Mouse (Mus musculus): ENCODE data around the gene Aldh3b2. TPM values are rescaled to one million over a fixed set of nuclear protein-coding genes. Genes with fewer than 3 reads are reported as not detected.
"Not testable (repeated sequence)": the region's sequence is repeated elsewhere in the genome, so short reads cannot be mapped to it uniquely, and the experiment has no call there.

Aldh3b2 gene
- polyA plus RNA-seq, 1 experiment from 2014 or later: 0.70 TPM

DNA sequence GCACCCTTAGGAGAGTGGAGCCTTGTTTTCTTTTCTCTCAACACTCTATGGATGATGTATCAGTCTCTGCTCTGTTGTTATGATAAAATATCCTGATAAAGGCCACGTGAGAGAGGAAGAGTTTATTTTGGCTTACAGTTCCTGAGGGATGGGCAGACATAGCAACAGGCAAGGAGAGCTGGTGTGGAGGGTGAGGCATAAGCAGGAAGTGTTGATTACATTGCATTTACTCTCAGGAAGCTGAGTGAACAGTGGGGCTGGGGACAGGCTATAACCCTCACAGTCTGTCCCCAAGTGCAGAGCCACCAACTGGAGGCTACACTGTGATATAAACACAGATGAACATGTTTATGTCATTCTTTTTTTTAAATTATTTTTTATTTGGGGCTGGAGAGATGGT lies 20.0 kb upstream of the Aldh3b2 start:
- no peak overlapping the region for H3K4me3 ChIP-seq (replicated peaks)
- H3K4me2 ChIP-seq: no peak overlapping the region
- no peak overlapping the region for H3K27ac ChIP-seq
- H3K9me3 ChIP-seq: no peaks in the 10 kb centered on the region
- H3K27me3 ChIP-seq: 0 out of 2 replicates have a peak, but pooled peaks cover 4% of the 10 kb centered on the region
- ATAC-seq (ENCODE audit: low FRiP score): no peak
- H3K4me1 ChIP-seq: no peaks in the 10 kb centered on the region
- H3K36me3 ChIP-seq (replicated peaks): no peaks in the 10 kb centered on the region
- 68% methylated on average over 1 of the region's 1 CpGs for WGBS
- H3K9ac ChIP-seq: no peak overlapping the region

GRCm38 (mm10) chr19:3955033-3955432 lies 17.1 kb upstream of the Aldh3b2 start:
- H3K4me1 ChIP-seq: no peaks in the 10 kb centered on the region
- no peak overlapping the region for H3K9ac ChIP-seq
- H3K4me2 ChIP-seq: no peak overlapping the region
- 0 out of 2 replicates have a peak, but pooled peaks cover 4% of the 10 kb centered on the region for H3K27me3 ChIP-seq
- no peaks in the 10 kb centered on the region for H3K9me3 ChIP-seq
- H3K27ac ChIP-seq: no peak overlapping the region
- 89% methylated on average over 3 of the region's 3 CpGs for WGBS
- no peak for ATAC-seq (ENCODE audit: low FRiP score)
- no peak overlapping the region for H3K4me3 ChIP-seq (replicated peaks)
- no peaks in the 10 kb centered on the region for H3K36me3 ChIP-seq (replicated peaks)

DNA sequence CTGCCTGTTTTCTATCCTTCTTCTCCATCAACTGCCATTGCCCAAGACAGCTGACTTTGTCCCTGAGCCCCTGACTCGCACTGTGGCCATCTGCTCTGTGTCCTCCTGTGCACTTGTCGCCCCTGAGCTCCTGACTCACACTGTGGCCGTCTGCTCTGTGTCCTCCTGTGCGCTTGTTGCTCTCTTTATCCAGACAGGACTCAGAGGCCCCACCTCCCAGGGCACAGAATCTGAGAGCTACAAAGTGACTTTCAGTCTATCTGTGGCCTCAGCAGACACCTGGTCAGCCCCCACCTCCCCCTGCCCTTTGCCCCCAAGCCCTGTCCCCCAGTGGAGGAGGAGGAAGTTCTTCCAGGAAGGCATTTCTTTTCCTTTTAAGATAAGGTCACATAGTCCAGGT lies 16.3 kb upstream of the Aldh3b2 start:
- Histone ChIP-seq H3K36me3 (replicated peaks) (no peaks in the 10 kb centered on the region), H3K9me3 (no peaks in the 10 kb centered on the region), H3K27me3 (0 out of 2 replicates have a peak, but pooled peaks cover 4% of the 10 kb centered on the region), H3K4me2 (no peak overlapping the region), H3K4me3 (replicated peaks) (no peak overlapping the region), H3K27ac (no peak overlapping the region), H3K9ac (no peak overlapping the region), H3K4me1 (no peaks in the 10 kb centered on the region)
- ATAC-seq (ENCODE audit: low FRiP score): no peak
- 63% methylated on average over 4 of the region's 4 CpGs for WGBS

DNA sequence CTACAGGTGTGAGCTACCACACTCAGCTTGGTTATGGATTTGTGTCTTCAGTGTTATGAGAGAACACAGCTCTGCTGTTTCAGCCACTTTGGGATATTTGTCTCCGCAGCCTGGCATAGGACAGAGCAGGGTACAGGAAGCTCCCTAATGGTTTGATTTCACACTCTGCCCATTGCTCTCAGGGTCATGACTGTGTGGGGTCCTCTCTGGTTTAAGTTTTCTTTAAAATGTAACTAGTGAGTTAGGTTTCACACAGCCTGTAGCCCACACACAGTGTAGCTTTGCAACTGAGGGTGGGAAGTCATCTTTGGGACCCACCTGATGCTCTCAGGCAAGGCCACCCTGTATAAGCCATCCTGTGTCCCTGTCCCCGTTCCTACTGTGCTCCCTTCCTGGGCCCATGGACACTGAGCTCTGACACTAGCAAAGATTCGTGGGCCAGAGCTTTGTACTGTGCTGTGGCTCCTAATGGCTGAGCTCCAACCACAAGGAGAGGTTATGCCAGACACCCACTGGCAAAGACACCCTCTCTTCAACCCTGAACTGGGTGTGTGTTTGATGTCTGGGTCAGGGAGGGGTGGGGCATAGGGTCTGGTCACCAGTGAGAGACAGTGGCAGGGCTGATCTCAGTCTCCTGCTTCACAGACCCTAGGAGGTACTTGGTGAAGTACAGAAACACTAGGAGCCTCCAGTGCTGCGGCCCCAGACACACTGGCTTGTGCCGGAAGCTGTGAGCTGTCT lies 14.7 kb upstream of the Aldh3b2 start:
- not testable (repeated sequence) for H3K27me3 ChIP-seq; H3K27ac ChIP-seq; H3K9ac ChIP-seq; H3K4me3 ChIP-seq (replicated peaks); H3K4me1 ChIP-seq; ATAC-seq (ENCODE audit: low FRiP score); H3K9me3 ChIP-seq; H3K36me3 ChIP-seq (replicated peaks); H3K4me2 ChIP-seq
- WGBS: 80% methylated on average over 5 of the region's 5 CpGs

GRCm38 (mm10) chr19:3958470-3958869 lies 13.7 kb upstream of the Aldh3b2 start, which contains the start of gene Aldh3b3:
TSS of gene Aldh3b3 (plus strand) at chr19:3958645.
- ATAC-seq (ENCODE audit: low FRiP score): no peak
- Histone ChIP-seq H3K9me3 (no peaks in the 10 kb centered on the region), H3K4me2 (no peak within 1 kb of the TSS), H3K4me1 (no peaks in the 10 kb centered on the region), H3K27me3 (0 out of 2 replicates have a peak, but pooled peaks cover 4% of the 10 kb centered on the region), H3K27ac (no peak within 1 kb of the TSS), H3K9ac (no peak within 1 kb of the TSS), H3K4me3 (replicated peaks) (no peak within 1 kb of the TSS), H3K36me3 (replicated peaks) (no peaks in the 10 kb centered on the region)
- 89% methylated on average over 4 of the region's 4 CpGs for WGBS

GRCm38 (mm10) chr19:3959030-3959429 lies 13.1 kb upstream of the Aldh3b2 start:
- Histone ChIP-seq H3K4me1 (no peaks in the 10 kb centered on the region), H3K27me3 (0 out of 2 replicates have a peak, but pooled peaks cover 4% of the 10 kb centered on the region), H3K9ac (no peak overlapping the region), H3K27ac (no peak overlapping the region), H3K9me3 (no peaks in the 10 kb centered on the region), H3K36me3 (replicated peaks) (no peaks in the 10 kb centered on the region), H3K4me3 (replicated peaks) (no peak overlapping the region), H3K4me2 (no peak overlapping the region)
- ATAC-seq (ENCODE audit: low FRiP score): no peak

GRCm38 (mm10) chr19:3960211-3960610 lies 11.9 kb upstream of the Aldh3b2 start:
- H3K4me3 ChIP-seq (replicated peaks): no peak overlapping the region
- no peak overlapping the region for H3K27ac ChIP-seq
- no peak overlapping the region for H3K4me2 ChIP-seq
- no peaks in the 10 kb centered on the region for H3K36me3 ChIP-seq (replicated peaks)
- no peak for ATAC-seq (ENCODE audit: low FRiP score)
- 91% methylated on average over 5 of the region's 5 CpGs for WGBS
- H3K27me3 ChIP-seq: no peaks in the 10 kb centered on the region
- H3K9me3 ChIP-seq: no peaks in the 10 kb centered on the region
- H3K9ac ChIP-seq: no peak overlapping the region
- no peaks in the 10 kb centered on the region for H3K4me1 ChIP-seq

GRCm38 (mm10) chr19:3961805-3962204 lies 10.3 kb upstream of the Aldh3b2 start:
- H3K27me3 ChIP-seq; H3K4me1 ChIP-seq; H3K4me2 ChIP-seq; H3K36me3 ChIP-seq (replicated peaks); H3K27ac ChIP-seq; H3K9ac ChIP-seq; H3K4me3 ChIP-seq (replicated peaks); ATAC-seq (ENCODE audit: low FRiP score); H3K9me3 ChIP-seq: not testable (repeated sequence)
- 86% methylated on average over 6 of the region's 6 CpGs for WGBS

DNA sequence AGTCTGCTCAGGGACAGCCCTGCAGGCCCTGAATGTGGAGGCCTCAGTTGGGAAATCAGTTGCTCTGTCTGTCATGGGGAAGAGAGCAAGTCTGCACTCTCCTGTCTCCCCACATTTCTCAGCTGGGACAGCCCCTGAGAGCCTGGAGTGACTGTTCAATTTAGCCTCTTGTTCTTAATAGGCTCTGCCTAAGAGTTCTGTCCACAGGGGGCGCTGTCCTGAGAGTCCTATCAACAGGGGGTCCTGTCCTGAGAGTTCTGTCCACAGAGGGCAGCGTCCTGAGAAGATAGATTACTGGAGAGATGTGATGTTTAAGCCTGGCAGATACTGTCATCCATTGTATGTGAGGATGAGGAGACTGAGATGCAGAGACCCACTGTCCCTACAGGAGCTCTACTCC lies 9.7 kb upstream of the Aldh3b2 start:
- ATAC-seq (ENCODE audit: low FRiP score): no peak
- H3K9me3 ChIP-seq: no peaks in the 10 kb centered on the region
- WGBS: 14% methylated on average over 2 of the region's 2 CpGs
- H3K27me3 ChIP-seq: no peaks in the 10 kb centered on the region
- no peak overlapping the region for H3K4me3 ChIP-seq (replicated peaks)
- no peaks in the 10 kb centered on the region for H3K36me3 ChIP-seq (replicated peaks)
- no peak overlapping the region for H3K27ac ChIP-seq
- no peaks in the 10 kb centered on the region for H3K4me1 ChIP-seq
- no peak overlapping the region for H3K4me2 ChIP-seq
- no peak overlapping the region for H3K9ac ChIP-seq

DNA sequence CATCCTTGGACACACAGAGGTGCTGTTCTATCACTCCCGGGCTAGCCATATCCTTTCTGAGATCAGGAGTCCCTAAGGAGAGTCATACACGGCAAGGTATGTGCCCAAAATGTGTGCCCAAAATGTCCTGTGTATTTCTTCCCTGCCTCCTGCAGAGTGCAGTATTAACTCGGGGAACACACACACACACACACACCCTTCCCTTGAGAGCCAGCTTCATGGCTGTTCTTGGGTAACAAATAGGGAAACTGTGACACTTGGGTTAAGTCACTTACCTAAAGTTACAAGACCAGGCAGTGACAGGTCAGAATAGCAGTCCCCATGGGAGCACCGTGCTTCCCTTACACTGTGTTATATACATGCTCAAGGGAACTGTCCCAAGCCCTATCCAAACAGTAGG lies 8.1 kb upstream of the Aldh3b2 start:
- H3K36me3 ChIP-seq (replicated peaks): no peaks in the 10 kb centered on the region
- H3K4me1 ChIP-seq: no peaks in the 10 kb centered on the region
- no peak overlapping the region for H3K4me3 ChIP-seq (replicated peaks)
- H3K9ac ChIP-seq: no peak overlapping the region
- H3K9me3 ChIP-seq: no peaks in the 10 kb centered on the region
- ATAC-seq (ENCODE audit: low FRiP score): no peak
- H3K4me2 ChIP-seq: no peak overlapping the region
- no peaks in the 10 kb centered on the region for H3K27me3 ChIP-seq
- H3K27ac ChIP-seq: no peak overlapping the region
- 76% methylated on average over 4 of the region's 4 CpGs for WGBS

- no peak for ATAC-seq (ENCODE audit: low FRiP score)
- no peaks in the 10 kb centered on the region for H3K9me3 ChIP-seq
- no peak overlapping the region for H3K9ac ChIP-seq
- H3K27me3 ChIP-seq: no peaks in the 10 kb centered on the region
- WGBS: 65% methylated on average over 11 of the region's 11 CpGs
- H3K27ac ChIP-seq: no peak overlapping the region
- no peak overlapping the region for H3K4me2 ChIP-seq
- H3K4me3 ChIP-seq (replicated peaks): no peak overlapping the region
- no peaks in the 10 kb centered on the region for H3K4me1 ChIP-seq
- H3K36me3 ChIP-seq (replicated peaks): no peaks in the 10 kb centered on the region
Observed at GRCm38 (mm10) chr19:3966330-3967075, 5.6 kb upstream of the Aldh3b2 start.

GRCm38 (mm10) chr19:3967258-3967657 lies 4.9 kb upstream of the Aldh3b2 start:
- Histone ChIP-seq H3K27ac (no peak overlapping the region), H3K9ac (no peak overlapping the region), H3K4me3 (replicated peaks) (no peak overlapping the region), H3K36me3 (replicated peaks) (no peaks in the 10 kb centered on the region), H3K4me1 (no peaks in the 10 kb centered on the region), H3K9me3 (no peaks in the 10 kb centered on the region), H3K4me2 (no peak overlapping the region), H3K27me3 (no peaks in the 10 kb centered on the region)
- 70% methylated on average over 3 of the region's 3 CpGs for WGBS
- ATAC-seq (ENCODE audit: low FRiP score): no peak

DNA sequence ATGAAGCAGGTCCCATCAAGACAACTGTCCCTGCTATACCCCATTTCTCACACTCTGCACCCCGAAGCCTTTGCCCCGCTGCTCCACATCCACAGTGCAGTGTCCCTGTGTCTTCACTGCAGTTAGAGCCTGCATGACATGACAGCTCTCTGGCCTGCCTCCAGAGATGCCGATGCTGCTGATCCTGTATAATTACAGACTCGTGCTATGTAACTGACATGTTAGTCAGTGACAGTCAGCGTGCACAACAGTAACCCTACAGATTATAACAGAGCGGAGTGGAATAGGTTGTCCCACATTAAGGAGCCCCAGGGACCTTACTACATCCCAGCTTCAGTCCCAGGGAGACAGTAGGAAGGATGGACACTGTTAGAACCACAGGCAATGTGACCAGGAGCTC lies 2.5 kb downstream of the Aldh3b2 start:
- not testable (repeated sequence) for H3K9me3 ChIP-seq; H3K4me3 ChIP-seq (replicated peaks); ATAC-seq (ENCODE audit: low FRiP score); H3K9ac ChIP-seq; H3K27ac ChIP-seq; H3K4me1 ChIP-seq; H3K36me3 ChIP-seq (replicated peaks); H3K27me3 ChIP-seq; H3K4me2 ChIP-seq
- 87% methylated on average over 6 of the region's 6 CpGs for WGBS
